Mouse (Mus musculus) splenic B cell, adult 2 months (primary cell): Measurements from ENCODE around the gene Rnf43.

Source experiments
- DNase-seq: peaks from one replicate; pipeline ENCODE4 v3.0.0-alpha.2; 2011; ENCODE audit warnings: low read depth, low spot score
- H3K27me3 ChIP-seq: 2 replicates; pipeline ENCODE4 v1.6.1; 2012; ENCODE audit warnings: mild to moderate bottlenecking, low read length, moderate library complexity, mixed read lengths; ENCODE audit not compliant: control insufficient read depth, poor library complexity, insufficient read depth, severe bottlenecking
- H3K36me3 ChIP-seq: 2 replicates; pipeline ENCODE4 v1.6.1; 2012; ENCODE audit warnings: mild to moderate bottlenecking, low read length, moderate library complexity, mixed read lengths; ENCODE audit not compliant: control insufficient read depth, poor library complexity, insufficient read depth, severe bottlenecking

Rnf43 gene

DNA sequence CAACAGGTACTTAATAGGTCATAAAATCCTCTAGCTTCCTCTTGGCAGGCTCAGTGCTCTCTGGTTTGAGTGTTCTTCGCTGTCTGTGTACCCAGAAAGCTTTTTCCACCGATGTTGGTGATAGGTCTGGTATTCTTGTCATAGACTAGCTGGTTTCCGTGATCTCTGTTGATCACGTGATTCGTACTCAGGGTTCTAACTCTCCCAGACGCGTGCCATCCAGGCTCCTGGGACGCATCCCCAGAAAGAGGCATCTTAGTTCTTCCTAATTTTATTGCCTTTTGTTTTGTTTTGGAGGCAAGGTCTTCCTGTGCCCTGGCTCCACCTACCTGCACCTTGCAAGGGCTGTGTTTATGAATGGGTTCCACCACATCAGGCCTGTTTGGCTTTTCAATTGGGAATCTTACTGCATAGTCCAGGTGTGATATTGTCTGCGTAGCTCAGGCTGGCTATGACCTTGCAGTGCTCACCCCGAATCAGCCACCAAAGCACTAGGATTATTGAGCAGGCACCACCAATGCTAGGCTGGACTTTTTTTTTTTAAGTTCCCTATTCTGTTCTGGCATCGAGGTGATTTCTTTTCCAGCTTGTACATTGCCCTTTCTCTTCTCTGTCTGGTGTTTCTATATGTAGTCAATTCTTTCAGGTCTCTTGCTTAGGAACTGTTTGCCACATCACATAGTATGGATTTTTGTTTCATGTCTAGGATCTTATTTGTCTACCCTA lies 26.1 kb downstream of the Rnf43 start:
- Histone ChIP-seq H3K27me3 (no peaks in the 10 kb centered on the region), H3K36me3 (no peaks in the 10 kb centered on the region)
- no peak for DNase-seq

DNA sequence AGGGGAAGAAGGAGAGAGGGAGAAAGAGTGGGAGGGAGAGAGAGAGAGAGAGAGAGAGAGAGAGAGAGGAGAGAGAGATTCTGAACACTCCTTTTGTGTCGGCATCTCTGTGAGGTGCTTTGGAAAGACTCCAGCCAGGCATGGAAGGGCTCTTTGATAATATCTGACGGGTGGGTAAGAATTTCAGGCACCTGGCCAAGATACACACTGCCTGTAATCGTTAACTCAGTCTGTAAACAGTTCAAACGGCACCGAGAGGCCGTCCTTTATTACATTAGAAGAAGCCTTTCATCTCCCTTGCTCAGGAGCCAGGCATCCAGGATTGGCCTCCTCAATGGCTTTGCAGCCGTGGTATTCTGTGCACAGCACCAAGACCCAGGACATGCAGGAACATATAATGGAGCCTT lies 26.9 kb downstream of the Rnf43 start:
- H3K36me3 ChIP-seq, result no peaks in the 10 kb centered on the region
- no peaks in the 10 kb centered on the region for H3K27me3 ChIP-seq
- DNase-seq, result no peak

DNA sequence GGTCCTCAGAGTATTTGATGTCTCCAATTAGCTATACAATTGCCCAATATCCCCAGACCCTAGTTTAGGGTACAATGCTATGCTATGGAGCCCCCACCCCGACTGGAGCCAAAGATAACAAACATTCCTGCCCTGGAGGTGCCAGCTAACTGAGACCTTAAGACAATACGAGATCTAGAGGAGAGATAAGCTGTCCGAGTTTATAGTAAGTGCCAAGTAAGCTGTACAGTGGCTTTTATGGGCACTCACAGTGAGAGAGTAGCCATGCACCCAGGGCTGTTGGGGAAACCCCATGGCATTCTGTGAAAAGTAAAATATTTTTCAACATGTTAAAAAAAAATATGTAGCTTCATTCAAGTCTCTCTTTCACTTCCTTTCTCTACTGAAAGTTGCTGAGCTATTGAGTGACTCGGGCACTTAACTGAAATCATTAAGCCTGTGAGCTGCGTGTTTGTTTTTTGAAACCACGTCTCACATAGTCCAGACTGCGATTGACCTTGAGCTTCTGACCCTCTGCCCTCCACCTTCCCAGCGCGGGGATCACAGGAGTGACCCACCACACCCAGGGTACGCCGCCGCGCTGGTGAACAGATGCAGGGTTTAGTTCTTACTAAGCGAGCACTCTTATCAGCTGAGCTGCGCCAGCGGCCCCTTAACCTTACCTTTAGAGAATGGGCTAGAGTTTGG lies 27.7 kb downstream of the Rnf43 start:
- DNase-seq, result peak; percentile 55
- H3K27me3 ChIP-seq, result no peaks in the 10 kb centered on the region
- no peaks in the 10 kb centered on the region for H3K36me3 ChIP-seq

DNA sequence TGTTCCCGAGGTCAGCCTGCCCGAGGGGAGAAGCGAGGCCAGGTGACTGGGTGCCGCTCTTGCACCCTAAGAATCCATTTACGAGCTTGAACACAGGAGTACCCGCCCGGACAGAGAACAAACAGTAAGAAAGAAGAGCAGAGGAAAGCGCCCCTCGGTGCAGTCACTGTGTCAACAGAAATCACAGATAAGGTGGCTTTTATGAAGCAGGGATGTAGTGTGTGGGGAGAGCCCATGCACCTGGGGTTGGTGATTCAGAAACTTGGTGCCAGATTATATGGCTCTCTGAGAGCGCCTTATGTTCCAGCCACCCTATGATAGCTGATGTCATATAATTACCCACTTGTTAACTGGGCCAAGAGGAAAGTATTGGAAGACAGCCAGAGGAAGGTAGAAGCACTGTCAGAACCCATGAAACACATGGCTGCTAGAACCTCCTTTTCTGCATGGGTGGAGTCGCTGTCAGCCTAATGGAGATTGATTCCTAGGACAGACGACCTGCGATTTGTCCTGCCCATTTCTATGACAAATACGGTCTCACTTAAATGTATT lies 34.7 kb downstream of the Rnf43 start:
- no peak for DNase-seq
- no peaks in the 10 kb centered on the region for H3K27me3 ChIP-seq
- no peaks in the 10 kb centered on the region for H3K36me3 ChIP-seq

DNA sequence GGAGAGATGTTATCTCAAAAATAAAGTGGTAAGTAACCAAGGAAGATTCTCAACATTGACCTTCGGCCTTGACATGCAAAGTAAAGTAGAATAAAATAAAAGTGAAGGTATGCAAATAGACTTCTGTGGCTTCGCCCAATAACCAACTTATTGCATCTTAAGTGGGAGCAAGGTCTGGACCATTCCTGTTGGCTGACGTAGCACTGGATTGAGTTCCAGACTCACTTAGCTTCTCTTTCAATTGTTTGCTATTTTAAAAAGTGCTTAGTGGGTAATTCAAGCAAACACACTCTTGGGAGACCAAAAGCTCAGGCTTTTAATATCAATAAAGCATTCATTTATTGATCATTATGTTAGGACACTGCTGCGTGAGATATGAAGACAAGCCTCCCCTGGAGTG lies 35.6 kb downstream of the Rnf43 start:
- no peak for DNase-seq
- no peaks in the 10 kb centered on the region for H3K27me3 ChIP-seq
- no peaks in the 10 kb centered on the region for H3K36me3 ChIP-seq

DNA sequence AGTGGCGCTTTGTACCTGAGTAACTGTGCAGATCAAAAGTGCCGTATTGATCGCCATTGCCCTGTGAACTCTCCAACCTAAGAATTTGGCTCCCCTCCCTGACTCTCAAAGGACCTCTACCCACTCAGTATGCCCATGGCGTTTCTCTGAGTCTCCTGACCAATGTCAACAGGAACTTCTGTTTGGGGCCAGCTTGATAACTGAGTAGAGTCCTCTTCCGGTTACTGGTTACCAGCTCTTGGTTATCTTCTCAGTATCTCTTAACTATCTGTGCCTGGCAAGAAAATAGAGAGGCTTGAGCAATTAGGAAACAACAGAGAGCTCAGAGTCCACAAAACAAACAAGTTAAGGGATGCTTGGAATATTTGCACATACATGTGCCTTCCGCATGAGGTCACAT lies 38.6 kb downstream of the Rnf43 start:
- Histone ChIP-seq H3K27me3 (no peaks in the 10 kb centered on the region), H3K36me3 (no peaks in the 10 kb centered on the region)
- no peak for DNase-seq

DNA sequence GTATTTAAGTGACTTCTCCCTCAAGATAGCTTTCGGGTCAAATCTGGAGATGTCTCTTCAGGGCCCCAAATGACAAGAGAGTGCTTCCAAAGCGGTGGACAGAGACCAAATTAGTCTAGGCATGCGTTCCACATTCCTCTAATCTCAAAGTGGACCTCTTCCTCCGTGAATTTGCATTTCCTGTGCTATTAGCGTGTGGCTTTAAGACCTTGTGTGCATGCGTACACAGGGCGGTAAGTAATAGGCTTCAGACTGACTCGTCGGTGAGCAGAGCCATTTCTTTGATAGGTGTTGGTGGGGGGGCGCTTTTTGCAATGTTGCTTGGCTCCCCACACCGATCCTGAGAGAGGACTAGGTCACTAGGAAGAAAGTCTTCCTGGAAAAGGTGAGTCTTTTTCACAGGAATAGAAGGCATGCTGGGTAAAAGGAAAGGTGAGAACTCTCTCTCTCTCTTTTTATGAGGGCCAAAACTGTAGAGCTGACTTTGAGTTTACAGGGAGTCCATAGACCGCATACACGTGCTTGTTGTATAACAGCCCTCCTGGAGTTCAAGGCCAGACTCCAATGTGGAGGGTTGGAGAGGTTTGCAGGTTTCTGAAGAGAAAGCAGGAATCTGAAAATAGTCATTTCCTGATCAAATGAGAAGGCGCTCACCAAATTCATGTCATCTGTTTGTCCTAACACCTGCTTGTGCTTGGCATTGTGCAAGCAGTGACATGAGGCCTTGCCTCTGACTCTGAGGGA lies 39.5 kb downstream of the Rnf43 start:
- no peaks in the 10 kb centered on the region for H3K27me3 ChIP-seq
- no peaks in the 10 kb centered on the region for H3K36me3 ChIP-seq
- DNase-seq, result no peak

DNA sequence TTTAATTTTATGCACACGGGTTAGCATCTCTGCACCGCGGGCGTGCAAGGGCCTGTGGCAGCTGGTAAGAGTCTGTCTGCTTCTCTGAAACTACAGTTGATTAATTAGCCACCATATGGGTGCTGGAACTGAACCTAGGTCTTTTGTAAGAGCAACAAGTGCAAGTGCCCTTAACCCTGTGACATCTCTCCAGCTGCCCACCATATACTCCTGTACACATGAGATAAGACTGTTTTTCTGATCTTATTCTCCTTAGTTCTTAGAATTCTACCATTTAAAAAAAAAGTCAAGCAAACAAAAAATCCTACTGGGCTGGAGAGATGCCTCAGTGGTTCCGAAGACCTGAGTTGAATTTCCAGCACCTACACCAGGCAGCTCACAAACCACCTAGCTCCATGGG lies 41.1 kb downstream of the Rnf43 start:
- H3K36me3 ChIP-seq, result no peaks in the 10 kb centered on the region
- H3K27me3 ChIP-seq, result no peaks in the 10 kb centered on the region
- no peak for DNase-seq

DNA sequence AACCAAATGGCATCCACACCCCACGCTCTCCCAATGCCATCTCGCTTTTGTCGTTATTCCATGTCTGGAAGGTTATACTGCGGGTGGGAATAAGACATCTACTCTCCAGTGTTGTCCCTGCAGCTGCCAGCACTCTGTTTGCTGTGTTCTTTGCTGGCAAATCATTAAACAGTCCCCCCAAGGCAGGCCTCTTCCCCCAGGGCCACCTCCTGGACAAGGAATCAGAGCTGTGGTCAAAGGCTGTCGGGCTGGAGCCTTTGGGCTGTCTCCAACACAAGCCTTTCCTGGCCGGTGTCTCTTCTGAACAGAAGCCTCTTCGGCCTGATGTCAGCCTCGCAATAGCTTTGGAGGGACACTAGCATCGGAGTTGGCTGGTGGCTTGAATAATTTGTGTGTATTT lies 41.8 kb downstream of the Rnf43 start:
- Histone ChIP-seq H3K36me3 (no peaks in the 10 kb centered on the region), H3K27me3 (no peaks in the 10 kb centered on the region)
- DNase-seq, result no peak

DNA sequence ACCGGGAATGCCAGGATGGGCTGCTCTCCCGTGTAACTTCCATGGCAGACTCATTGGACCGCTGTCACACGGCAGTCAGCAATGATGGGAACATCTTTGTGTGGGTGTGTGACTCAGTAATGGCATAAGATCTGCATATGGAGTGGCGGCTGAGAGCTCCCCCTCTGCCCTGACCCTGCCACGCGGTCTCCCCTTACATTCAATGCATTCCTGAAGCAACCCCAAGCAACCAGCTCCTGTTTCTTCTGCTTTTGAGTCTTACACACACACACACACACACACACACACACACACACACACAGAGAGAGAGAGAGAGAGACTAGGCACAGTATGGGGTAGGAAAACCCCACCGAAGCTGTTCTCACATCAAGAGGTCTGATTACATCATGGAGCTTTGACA lies 45.0 kb downstream of the Rnf43 start:
- Histone ChIP-seq H3K27me3 (no peaks in the 10 kb centered on the region), H3K36me3 (no peaks in the 10 kb centered on the region)
- no peak for DNase-seq

DNA sequence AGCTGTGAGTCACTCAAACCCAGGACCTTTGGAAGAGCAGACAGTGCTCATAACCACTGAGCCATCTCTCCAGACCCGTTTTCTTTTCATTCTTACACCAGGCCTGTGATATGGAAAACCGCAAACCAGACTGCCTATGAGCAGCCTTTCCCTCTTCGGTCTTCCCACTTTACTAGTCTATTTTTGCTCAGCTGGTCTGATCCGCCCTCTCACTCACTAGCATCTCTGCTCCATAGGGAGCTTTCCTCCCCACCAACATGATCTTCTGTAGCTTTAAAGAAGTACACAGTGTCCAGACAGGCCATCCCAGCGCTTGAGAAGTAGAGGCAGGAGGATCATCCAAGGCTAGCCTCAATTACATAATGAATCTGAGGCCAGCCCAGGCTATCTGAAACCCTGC lies 46.5 kb downstream of the Rnf43 start:
- Histone ChIP-seq H3K36me3 (no peaks in the 10 kb centered on the region), H3K27me3 (no peaks in the 10 kb centered on the region)
- DNase-seq, result no peak

DNA sequence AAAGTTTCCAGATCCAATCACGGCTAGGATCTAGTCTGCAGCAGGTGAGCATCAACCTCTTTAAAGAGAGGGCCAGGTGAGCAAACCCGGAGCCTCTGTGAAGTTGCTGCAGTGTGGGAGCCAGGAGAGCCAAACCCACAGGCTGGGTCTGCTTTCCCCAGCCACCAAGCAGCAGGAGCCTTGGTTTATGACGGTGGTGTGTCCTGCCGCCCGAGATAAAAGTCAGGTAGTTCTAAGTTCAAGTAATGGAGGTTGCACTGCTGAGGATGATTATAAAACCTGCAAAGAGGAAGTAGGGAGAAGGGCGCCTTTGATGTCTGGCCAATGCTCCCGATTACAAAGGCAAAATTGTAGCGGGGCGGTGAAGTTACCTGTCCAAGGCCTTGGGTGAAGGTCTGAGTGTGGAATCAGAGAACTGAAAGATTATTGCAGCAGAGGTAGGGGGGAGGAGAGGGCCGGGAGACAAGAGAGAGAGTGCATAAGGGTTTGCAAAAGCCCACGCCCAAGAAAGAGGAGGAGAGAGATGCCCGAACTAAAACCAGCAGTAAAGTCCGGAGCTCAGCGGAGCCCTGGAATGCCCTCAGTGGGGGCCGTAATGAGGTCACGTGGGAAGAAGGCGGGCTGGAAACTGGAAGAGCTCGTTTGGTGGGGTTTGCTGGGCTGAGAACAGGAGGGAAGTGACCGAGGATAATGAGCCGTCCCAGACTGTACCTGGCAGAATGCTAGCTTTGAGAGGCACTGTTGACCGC lies 47.2 kb downstream of the Rnf43 start:
- DNase-seq, result peak; percentile 37
- Histone ChIP-seq H3K27me3 (no peaks in the 10 kb centered on the region), H3K36me3 (no peaks in the 10 kb centered on the region)

DNA sequence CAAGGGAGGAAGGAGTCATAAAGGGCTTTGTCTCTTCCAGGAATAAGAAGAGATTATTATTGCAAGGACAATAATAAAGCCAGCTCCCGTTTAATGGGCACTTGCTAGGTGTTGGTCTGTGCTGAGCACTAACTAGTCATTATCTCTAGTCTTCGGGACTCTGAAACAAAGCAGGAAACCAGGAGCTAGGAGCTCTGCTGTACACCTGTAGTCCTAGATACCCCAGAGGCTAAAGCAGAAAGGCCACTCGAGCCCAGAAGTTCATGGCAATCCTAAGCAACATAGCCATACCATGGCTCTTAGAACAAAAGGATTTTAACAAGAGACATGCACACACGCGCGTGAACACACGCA lies 47.7 kb downstream of the Rnf43 start:
- no peaks in the 10 kb centered on the region for H3K27me3 ChIP-seq
- DNase-seq, result no peak
- H3K36me3 ChIP-seq, result no peaks in the 10 kb centered on the region

DNA sequence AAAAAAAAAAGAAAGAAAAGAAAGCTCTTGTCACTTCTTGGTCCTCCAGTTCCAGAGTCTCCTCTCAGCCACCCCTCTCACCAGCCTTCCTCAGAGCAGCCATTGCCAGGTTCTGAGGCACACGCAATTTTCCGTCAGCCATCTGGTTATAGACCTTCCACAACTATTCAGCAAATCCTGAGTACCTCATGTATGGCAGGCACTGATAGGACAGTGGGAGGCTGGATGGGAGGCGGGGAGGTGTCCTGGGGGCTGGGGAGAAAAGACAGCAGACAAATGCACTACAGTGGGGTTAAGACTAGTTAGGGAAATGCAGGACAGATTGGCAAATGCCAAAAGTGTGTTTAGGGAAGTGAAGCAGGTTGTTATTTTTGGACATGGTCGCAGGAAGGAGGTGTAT lies 49.7 kb downstream of the Rnf43 start:
- H3K27me3 ChIP-seq, result no peaks in the 10 kb centered on the region
- no peak for DNase-seq
- H3K36me3 ChIP-seq, result no peaks in the 10 kb centered on the region
